Mouse (Mus musculus) inflammation-experienced regulatory T-cells, adult 6 months (primary cell): ENCODE measurements at regions not wholly inside any gene's neighbourhood (a gene's known extent, or its start where the extent isn't known, plus 50 kb on each side); places are given as distances from the start of the nearest gene placed in this dataset.
A peak's percentile ranks its signal among the peaks of the same experiment; 100 is the strongest.

Experiments
- ATAC-seq: one replicate; pipeline ENCODE4 v1.8.0; 2017

GRCm38 (mm10) chr19:53442756-53443654 is 52.6 kb upstream of the Smndc1 start:
- ATAC-seq = peak; percentile 80

- ATAC-seq = no peak
These were observed 51.8 kb upstream of the Smndc1 start for GRCm38 (mm10) chr19:53442132-53442610.

GRCm38 (mm10) chr19:53441449-53442131 is 51.2 kb upstream of the Smndc1 start:
- ATAC-seq = peak; percentile 69

GRCm38 (mm10) chr19:53440327-53441055 is 50.1 kb upstream of the Smndc1 start:
- ATAC-seq = no peak
